Mouse (Mus musculus): ENCODE data around the gene Ciita. TPM values are rescaled to one million over a fixed set of nuclear protein-coding genes. Genes with fewer than 3 reads are reported as not detected.

The Ciita gene
- total and polyA plus RNA-seq, 3 experiments: 0.11 TPM; not detected in 2

- Histone ChIP-seq H3K27me3 (ENCODE audit: insufficient read depth, low read length) (peaks cover 14% of the 10 kb centered on the region), H3K36me3 (replicated peaks) (no peaks in the 10 kb centered on the region), H3K4me3 (ENCODE audit: low read depth, low read length) (no peak overlapping the region), H3K9me3 (replicated peaks) (no peaks in the 10 kb centered on the region), H3K4me1 (ENCODE audit: insufficient read depth, low read depth, low read length) (no peaks in the 10 kb centered on the region)
- DNase-seq (ENCODE audit: low spot score) (no peak), ATAC-seq (ENCODE audit: extremely low read depth, insufficient number of reproducible peaks, low FRiP score, poor library complexity, severe bottlenecking) (no peak)
- TF ChIP-seq CTCF (IDR thresholded peaks at IDR 0.05; ENCODE audit: low read depth, low read length): no peak
- no peak for TF ChIP-seq GATA2 (IDR thresholded peaks at IDR 0.05; ENCODE audit: borderline replicate concordance, low read depth, low read length)
- no peak for TF ChIP-seq POLR2AphosphoS5 (IDR thresholded peaks at IDR 0.05; ENCODE audit: insufficient replicate concordance, low read depth, low read length)
- TF ChIP-seq TAL1 (conservative IDR thresholded peaks at IDR 0.05; ENCODE audit: low read depth, low read length): no peak
- TF ChIP-seq GATA1 (IDR thresholded peaks at IDR 0.05; ENCODE audit: borderline replicate concordance, low read length): no peak
These were observed 30.9 kb upstream of the Ciita start for GRCm38 (mm10) chr16:10448931-10449330.

DNA sequence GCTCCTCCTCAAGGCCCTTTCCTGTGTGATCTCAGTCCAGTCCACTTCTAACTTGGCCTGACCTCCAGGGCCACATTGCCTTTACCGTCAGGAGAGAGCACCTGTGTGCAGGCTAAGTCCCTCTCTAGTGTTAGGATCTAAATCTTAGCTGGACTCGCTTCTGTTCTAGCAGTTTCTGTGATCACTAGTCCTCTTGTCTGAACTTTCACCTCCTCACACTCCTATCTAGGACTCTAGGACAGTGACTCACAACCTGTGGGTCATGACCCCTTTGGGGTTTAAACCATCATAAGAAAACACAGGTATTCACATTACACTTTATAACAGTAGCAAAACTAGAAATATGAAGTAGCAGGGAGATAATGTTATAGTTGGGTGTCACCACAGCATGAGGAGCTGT, 28.0 kb upstream of the Ciita start:
- Histone ChIP-seq H3K4me3 (ENCODE audit: low read depth, low read length) (no peak overlapping the region), H3K36me3 (replicated peaks) (no peaks in the 10 kb centered on the region), H3K9me3 (replicated peaks) (no peaks in the 10 kb centered on the region), H3K4me1 (ENCODE audit: insufficient read depth, low read depth, low read length) (no peaks in the 10 kb centered on the region), H3K27me3 (ENCODE audit: insufficient read depth, low read length) (peaks cover 14% of the 10 kb centered on the region)
- ATAC-seq (ENCODE audit: extremely low read depth, insufficient number of reproducible peaks, low FRiP score, poor library complexity, severe bottlenecking) (no peak), DNase-seq (ENCODE audit: low spot score) (no peak)
- TF ChIP-seq TAL1 (conservative IDR thresholded peaks at IDR 0.05; ENCODE audit: low read depth, low read length): no peak
- TF ChIP-seq POLR2AphosphoS5 (IDR thresholded peaks at IDR 0.05; ENCODE audit: insufficient replicate concordance, low read depth, low read length): no peak
- no peak for TF ChIP-seq CTCF (IDR thresholded peaks at IDR 0.05; ENCODE audit: low read depth, low read length)
- no peak for TF ChIP-seq GATA1 (IDR thresholded peaks at IDR 0.05; ENCODE audit: borderline replicate concordance, low read length)
- TF ChIP-seq GATA2 (IDR thresholded peaks at IDR 0.05; ENCODE audit: borderline replicate concordance, low read depth, low read length): no peak

GRCm38 (mm10) chr16:10452445-10452896, 27.4 kb upstream of the Ciita start:
- no peak for ATAC-seq (ENCODE audit: extremely low read depth, insufficient number of reproducible peaks, low FRiP score, poor library complexity, severe bottlenecking)
- TF ChIP-seq TAL1 (conservative IDR thresholded peaks at IDR 0.05; ENCODE audit: low read depth, low read length) (no peak), GATA2 (IDR thresholded peaks at IDR 0.05; ENCODE audit: borderline replicate concordance, low read depth, low read length) (no peak), GATA1 (IDR thresholded peaks at IDR 0.05; ENCODE audit: borderline replicate concordance, low read length) (no peak), POLR2AphosphoS5 (IDR thresholded peaks at IDR 0.05; ENCODE audit: insufficient replicate concordance, low read depth, low read length) (no peak), CTCF (IDR thresholded peaks at IDR 0.05; ENCODE audit: low read depth, low read length) (no peak)
- no peaks in the 10 kb centered on the region for H3K4me1 ChIP-seq (ENCODE audit: insufficient read depth, low read depth, low read length)
- peaks cover 14% of the 10 kb centered on the region for H3K27me3 ChIP-seq (ENCODE audit: insufficient read depth, low read length)
- no peak overlapping the region for H3K4me3 ChIP-seq (ENCODE audit: low read depth, low read length)
- DNase-seq (ENCODE audit: low spot score): no peak
- no peaks in the 10 kb centered on the region for H3K36me3 ChIP-seq (replicated peaks)
- no peaks in the 10 kb centered on the region for H3K9me3 ChIP-seq (replicated peaks)

GRCm38 (mm10) chr16:10453872-10454582, 25.8 kb upstream of the Ciita start:
- no peak for DNase-seq (ENCODE audit: low spot score)
- Histone ChIP-seq H3K4me3 (ENCODE audit: low read depth, low read length) (no peak overlapping the region), H3K27me3 (ENCODE audit: insufficient read depth, low read length) (peaks cover 10% of the 10 kb centered on the region), H3K9me3 (replicated peaks) (no peaks in the 10 kb centered on the region), H3K4me1 (ENCODE audit: insufficient read depth, low read depth, low read length) (no peaks in the 10 kb centered on the region), H3K36me3 (replicated peaks) (no peaks in the 10 kb centered on the region)
- no peak for TF ChIP-seq POLR2AphosphoS5 (IDR thresholded peaks at IDR 0.05; ENCODE audit: insufficient replicate concordance, low read depth, low read length)
- TF ChIP-seq CTCF (IDR thresholded peaks at IDR 0.05; ENCODE audit: low read depth, low read length): no peak
- no peak for TF ChIP-seq GATA1 (IDR thresholded peaks at IDR 0.05; ENCODE audit: borderline replicate concordance, low read length)
- no peak for TF ChIP-seq GATA2 (IDR thresholded peaks at IDR 0.05; ENCODE audit: borderline replicate concordance, low read depth, low read length)
- no peak for TF ChIP-seq TAL1 (conservative IDR thresholded peaks at IDR 0.05; ENCODE audit: low read depth, low read length)
- ATAC-seq (ENCODE audit: extremely low read depth, insufficient number of reproducible peaks, low FRiP score, poor library complexity, severe bottlenecking): no peak

DNA sequence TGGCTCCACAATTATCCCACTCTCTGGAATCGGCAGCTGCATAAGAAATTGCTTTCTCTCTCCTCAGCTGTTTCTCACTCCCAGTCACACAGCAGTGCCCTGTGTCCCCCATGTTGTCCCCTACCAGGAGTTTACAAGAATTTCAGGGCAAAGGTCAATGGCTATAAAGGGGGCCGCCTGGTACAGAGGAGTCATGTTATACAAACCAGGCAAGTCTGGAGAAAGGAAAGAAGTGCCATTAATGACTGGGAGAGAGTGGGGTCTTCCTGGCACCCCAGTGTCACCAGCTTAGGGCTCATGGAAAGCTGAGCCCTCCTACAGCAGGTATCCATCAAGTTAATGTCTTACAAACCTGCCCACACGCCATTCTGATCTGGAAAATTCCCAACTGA, 25.3 kb upstream of the Ciita start:
- peaks cover 5% of the 10 kb centered on the region; the same call in 1 of the 2 replicates for H3K27me3 ChIP-seq (ENCODE audit: insufficient read depth, low read length)
- no peak for ATAC-seq (ENCODE audit: extremely low read depth, insufficient number of reproducible peaks, low FRiP score, poor library complexity, severe bottlenecking)
- no peaks in the 10 kb centered on the region for H3K36me3 ChIP-seq (replicated peaks)
- no peaks in the 10 kb centered on the region for H3K9me3 ChIP-seq (replicated peaks)
- H3K4me1 ChIP-seq (ENCODE audit: insufficient read depth, low read depth, low read length): no peaks in the 10 kb centered on the region
- no peak overlapping the region for H3K4me3 ChIP-seq (ENCODE audit: low read depth, low read length)
- no peak for DNase-seq (ENCODE audit: low spot score)
- no peak for TF ChIP-seq CTCF (IDR thresholded peaks at IDR 0.05; ENCODE audit: low read depth, low read length)
- TF ChIP-seq GATA1 (IDR thresholded peaks at IDR 0.05; ENCODE audit: borderline replicate concordance, low read length): no peak
- TF ChIP-seq TAL1 (conservative IDR thresholded peaks at IDR 0.05; ENCODE audit: low read depth, low read length): no peak
- no peak for TF ChIP-seq GATA2 (IDR thresholded peaks at IDR 0.05; ENCODE audit: borderline replicate concordance, low read depth, low read length)
- no peak for TF ChIP-seq POLR2AphosphoS5 (IDR thresholded peaks at IDR 0.05; ENCODE audit: insufficient replicate concordance, low read depth, low read length)

- Histone ChIP-seq H3K4me3 (ENCODE audit: low read depth, low read length) (no peak overlapping the region), H3K27me3 (ENCODE audit: insufficient read depth, low read length) (0 out of 2 replicates have a peak, but pooled peaks cover 4% of the 10 kb centered on the region), H3K9me3 (replicated peaks) (no peaks in the 10 kb centered on the region), H3K36me3 (replicated peaks) (no peaks in the 10 kb centered on the region), H3K4me1 (ENCODE audit: insufficient read depth, low read depth, low read length) (no peaks in the 10 kb centered on the region)
- ATAC-seq (ENCODE audit: extremely low read depth, insufficient number of reproducible peaks, low FRiP score, poor library complexity, severe bottlenecking) (no peak), DNase-seq (ENCODE audit: low spot score) (no peak)
- TF ChIP-seq CTCF (IDR thresholded peaks at IDR 0.05; ENCODE audit: low read depth, low read length) (no peak), TAL1 (conservative IDR thresholded peaks at IDR 0.05; ENCODE audit: low read depth, low read length) (no peak), POLR2AphosphoS5 (IDR thresholded peaks at IDR 0.05; ENCODE audit: insufficient replicate concordance, low read depth, low read length) (no peak), GATA1 (IDR thresholded peaks at IDR 0.05; ENCODE audit: borderline replicate concordance, low read length) (no peak), GATA2 (IDR thresholded peaks at IDR 0.05; ENCODE audit: borderline replicate concordance, low read depth, low read length) (no peak)
These were observed 19.7 kb upstream of the Ciita start for GRCm38 (mm10) chr16:10460188-10460587.
